Mouse (Mus musculus) T-helper 2 cell (primary cell): ENCODE results near the gene Mtrr.

Experiments used
- in situ Hi-C: fragments of 300-600 bp; cut with MboI, MseI; formaldehyde crosslinking; loops from one replicate; pipeline ENCODE4 v1.15.1; 2025; ENCODE audit warnings: high pct_unique_total_duplicates

Mtrr gene

DNA sequence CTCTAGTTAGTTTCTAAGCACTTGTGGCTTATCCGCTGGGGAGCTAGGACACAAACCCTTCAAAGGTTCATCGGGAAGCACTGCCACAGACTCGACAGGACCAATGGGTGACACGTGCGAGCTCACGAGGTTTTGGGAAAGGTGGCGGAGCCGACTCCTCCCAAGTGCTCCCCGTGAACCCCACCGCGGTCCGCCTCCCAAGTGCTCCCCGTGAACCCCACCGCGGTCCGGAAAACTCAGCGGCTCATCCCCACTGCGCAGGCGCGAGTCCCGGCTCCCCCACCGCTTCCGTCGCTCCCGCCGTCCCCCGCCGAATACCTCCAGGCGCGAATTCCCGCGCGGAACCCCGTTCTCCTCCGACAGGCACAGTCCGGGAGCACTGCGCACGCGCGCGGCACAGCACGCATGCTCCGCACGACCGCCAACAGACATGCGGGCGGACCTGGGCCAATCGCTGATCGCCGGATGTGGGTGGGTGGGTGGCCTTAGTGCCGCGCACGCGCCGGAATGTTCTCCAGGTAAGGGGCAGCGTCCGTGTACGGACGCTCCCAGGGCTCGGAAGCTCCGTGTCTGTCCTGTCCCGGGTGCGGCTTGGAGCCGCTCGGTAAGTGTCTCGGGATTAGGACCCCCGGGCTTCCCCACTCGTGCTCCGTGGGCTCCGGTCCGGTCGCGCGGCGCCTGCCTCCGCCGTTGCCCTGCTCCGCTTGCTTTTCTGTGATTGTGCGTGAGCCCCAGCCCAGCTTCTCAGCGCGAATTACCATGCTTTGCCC, at the start of gene Mtrr, which contains the start of gene Fastkd3:
Mtrr (minus strand) TSS at position 403 of the 770 bp plus-strand sequence.
Fastkd3 (plus strand) TSS at position 488 of the 770 bp plus-strand sequence.
- in situ Hi-C loops: loop anchor here (5.0 to 25.0 kb wide), 3 partner anchors 955 to 1645 kb away; partner anchors contain the start of gene Med10

DNA sequence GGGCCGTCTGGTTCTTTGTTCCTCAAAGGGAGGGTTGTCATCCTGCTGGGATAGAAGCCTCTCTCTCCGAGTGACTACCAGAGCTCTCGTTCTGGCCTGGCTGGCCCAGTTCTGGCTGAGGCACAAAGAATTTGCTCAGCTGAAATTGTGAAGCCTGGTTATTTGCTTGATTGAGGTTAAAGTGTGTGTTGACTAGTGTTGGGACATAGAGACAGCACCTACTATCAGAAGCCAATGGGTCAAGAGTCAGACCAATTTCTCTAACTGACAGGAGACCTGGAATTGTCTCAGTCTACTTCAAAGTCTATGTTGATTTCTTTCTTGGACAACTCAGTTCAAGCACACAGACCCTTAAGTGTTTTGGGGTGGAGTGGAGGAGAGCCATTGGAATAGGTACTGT, 45.1 kb upstream of the Mtrr start:
- in situ Hi-C loops: no loop called here

DNA sequence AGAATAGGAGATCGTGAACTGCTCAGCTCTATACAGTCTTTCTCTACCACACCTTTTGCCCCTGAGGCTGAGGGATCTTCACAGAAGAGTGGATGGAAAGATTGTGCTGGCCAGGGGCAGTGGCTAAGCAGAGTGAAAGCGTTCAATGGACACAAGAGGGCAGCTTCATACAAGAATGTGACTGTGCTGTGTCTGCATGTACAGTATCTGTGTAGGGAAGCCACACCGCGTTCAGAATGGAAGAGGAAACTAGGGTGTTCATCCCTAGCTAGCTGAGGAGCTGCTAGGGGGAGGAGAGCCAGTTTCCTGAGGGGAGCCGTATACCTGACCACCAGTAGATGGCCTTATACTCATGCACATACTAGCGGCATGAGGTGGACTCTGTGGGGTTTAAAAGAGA, 40.8 kb upstream of the Mtrr start:
- in situ Hi-C loops: no loop called here

GRCm38 (mm10) chr13:68607652-68608405, 25.9 kb upstream of the Mtrr start:
- in situ Hi-C loops: no loop called here

- in situ Hi-C loops: no loop called here
These were observed 23.8 kb upstream of the Mtrr start for GRCm38 (mm10) chr13:68605689-68606126.

DNA sequence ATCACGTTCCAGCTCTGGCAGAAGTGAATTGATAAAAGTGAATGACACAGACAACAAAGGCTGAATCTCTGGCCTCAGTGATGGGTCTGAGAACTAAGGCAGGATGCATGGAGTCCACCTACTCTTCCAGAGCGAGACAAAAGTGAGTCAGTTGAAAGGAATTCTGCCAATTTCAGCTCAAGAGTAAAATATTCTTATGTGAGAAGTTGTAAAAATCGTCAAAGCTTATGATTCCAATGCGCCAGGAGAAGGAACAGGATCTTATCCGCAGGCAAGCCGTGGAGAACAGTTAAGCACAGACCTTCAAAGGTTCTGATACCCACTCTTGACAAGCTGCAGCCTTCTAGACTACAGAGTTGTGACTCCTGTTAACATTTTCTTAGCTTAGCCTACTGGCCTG, 21.1 kb upstream of the Mtrr start:
- in situ Hi-C loops: no loop called here

DNA sequence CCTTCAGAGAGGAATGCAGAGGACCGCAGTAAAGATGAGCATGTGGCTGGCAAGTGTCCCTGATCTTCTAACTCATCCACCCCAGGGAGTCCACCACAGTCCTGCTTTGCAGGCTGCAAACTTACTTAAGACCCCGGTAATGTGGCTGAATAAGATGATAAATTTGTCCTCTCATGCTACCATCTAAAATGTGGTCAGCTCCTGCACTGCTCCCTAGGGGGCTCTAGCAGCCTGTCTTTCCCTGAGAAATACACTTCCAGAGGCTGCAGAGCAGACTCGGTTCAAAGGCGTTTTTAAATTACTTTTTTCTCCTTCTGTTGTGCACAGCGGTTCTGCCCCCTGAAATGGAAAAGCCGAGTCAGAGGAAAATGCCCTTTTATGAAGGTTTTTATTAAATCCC, 19.2 kb upstream of the Mtrr start:
- in situ Hi-C loops: no loop called here

DNA sequence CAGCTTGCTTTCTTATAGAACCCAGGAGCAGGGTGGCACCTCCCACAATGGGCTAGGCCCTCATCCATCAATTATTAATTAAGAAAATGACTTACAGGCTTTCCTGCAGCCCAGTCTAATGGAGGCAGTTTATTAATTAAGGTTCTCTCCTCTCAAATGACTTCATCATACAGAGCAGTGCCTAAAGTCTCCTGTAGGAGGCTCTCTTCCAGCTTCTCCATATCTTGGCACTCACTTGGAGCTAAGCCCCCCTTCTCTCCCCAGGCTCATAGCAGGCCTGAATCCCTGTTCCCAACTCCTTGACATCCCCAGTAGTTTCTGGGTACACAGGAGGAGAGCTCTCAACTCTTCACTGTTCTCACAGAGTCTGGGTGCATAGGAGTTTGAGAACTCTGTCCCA, 17.0 kb upstream of the Mtrr start:
- in situ Hi-C loops: loop anchor here (25.0 kb wide), 2 partner anchors 1213 to 1662 kb away; partner anchors contain the start of gene Med10

GRCm38 (mm10) chr13:68597667-68598066, 15.7 kb upstream of the Mtrr start:
- in situ Hi-C loops: loop anchor here (25.0 kb wide), 2 partner anchors 1215 to 1660 kb away; partner anchors contain the start of gene Med10

DNA sequence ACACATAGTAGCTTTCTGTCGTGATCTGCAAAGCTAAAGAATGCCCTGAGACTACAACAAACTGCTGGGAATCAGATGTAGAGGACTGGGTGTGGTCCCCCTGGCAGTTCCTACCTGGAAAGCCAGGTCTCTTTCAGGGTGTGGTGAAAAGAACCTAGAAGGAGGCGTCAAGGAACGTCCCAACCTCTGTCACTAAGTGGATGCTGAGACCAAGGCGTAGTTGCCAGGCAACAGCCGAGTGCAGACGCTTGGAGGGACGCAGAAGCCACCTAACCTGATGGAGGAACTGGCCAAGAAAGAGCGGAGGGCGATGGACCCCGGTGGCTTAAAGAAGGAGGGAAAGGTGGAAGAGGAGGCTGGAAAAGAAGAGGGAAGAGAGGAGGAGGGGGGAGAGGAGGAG, 15.2 kb upstream of the Mtrr start, which contains the start of gene 1700001L19Rik:
1700001L19Rik (plus strand) TSS at position 223 of the 400 bp plus-strand sequence.
- in situ Hi-C loops: loop anchor here (25.0 kb wide), 2 partner anchors 1215 to 1660 kb away; partner anchors contain the start of gene Med10

DNA sequence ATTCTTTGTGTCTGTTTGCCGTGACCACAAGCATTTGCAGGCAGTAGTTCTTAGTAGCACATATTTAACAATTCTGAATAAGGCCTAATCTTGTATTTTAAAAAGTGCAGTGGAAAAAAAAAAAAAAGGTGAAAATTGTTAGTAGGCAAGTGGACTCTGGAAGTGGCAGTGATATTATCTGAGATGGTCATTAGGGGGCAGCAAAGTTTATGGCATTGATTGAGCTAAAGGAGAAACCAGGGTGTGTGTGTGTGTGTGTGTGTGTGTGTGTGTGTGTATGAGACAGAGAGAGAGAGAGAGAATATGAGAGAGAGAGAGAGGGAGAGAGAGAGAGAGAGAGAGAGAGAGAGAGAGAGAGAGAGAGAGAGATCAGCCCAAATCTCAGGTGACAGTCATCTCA, 11.8 kb upstream of the Mtrr start:
- in situ Hi-C loops: loop anchor here (25.0 kb wide), 2 partner anchors 1219 to 1656 kb away; partner anchors contain the start of gene Med10

- in situ Hi-C loops: loop anchor here (25.0 kb wide), 2 partner anchors 1224 to 1651 kb away; partner anchors contain the start of gene Med10
These were observed 6.4 kb upstream of the Mtrr start for GRCm38 (mm10) chr13:68588352-68588751.

DNA sequence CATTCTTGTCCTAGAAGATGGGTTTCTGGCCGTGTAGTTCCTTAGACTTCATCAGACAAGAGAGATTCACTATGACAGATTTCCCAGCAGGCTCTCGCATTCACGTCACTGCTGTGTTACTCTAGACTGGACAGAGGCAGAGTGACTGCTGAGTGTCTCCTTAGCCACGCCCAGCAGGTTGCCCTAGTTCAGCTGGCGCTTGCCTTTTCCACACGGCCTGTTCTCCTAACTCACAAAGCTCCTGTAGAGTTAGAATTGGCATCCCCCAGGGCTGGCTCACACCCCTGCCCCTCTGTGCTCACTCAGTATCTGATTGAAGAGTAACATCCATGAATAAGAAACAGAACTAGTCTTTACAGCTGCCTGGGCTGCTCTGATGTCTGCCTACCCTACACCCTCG, 3.5 kb upstream of the Mtrr start:
- in situ Hi-C loops: loop anchor here (25.0 kb wide), 2 partner anchors 1227 to 1648 kb away; partner anchors contain the start of gene Med10

GRCm38 (mm10) chr13:68583961-68584360, 2.0 kb upstream of the Mtrr start:
- in situ Hi-C loops: loop anchor here (5.0 to 25.0 kb wide), 3 partner anchors 953 to 1647 kb away; partner anchors contain the start of gene Med10

DNA sequence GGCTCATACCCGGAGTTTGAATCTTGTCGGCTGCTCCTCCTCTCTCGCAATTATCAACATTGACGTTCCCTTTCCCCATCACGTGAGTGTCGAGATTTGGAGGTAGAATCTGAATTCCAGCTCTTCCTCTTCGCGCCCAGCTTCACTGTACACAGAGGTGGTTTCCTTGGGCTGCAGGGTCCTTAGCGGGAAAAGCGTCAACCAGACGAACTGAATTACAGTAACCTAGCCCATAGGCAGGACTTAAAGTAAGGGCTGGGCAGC, 500 bp upstream of the Mtrr start:
- in situ Hi-C loops: loop anchor here (5.0 to 25.0 kb wide), 3 partner anchors 955 to 1645 kb away; partner anchors contain the start of gene Med10

GRCm38 (mm10) chr13:68581086-68581740, 736 bp downstream of the Mtrr start:
- in situ Hi-C loops: loop anchor here (5.0 to 25.0 kb wide), 3 partner anchors 956 to 1644 kb away; partner anchors contain the start of gene Med10

- in situ Hi-C loops: loop anchor here (10.0 to 25.0 kb wide), 3 partner anchors 1037 to 1641 kb away; partner anchors contain the start of genes Med10 and Srd5a1
These were observed 4.0 kb downstream of the Mtrr start for GRCm38 (mm10) chr13:68577945-68578344.

DNA sequence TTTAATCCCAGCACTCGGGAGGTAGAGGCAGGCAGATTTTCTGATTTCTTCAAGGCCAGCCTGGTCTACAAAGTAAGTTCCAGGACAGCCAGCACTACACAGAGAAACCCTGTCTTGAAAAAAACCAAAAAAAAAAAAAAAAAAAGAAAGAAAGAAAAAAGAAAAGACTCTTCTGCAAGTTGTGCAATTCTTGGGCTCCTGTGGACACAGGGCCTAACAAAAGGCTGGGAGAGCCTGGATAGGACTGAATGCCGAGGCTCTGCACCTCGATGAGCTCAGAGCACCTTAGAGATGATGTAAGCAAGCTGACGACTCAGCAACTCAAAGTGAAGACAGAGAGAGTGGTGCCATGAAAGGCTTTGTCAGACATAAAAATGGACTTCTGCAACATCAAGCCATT, 7.6 kb downstream of the Mtrr start:
- in situ Hi-C loops: loop anchor here (10.0 to 25.0 kb wide), 2 partner anchors 712 to 1040 kb away; partner anchors contain the start of genes BC048507 and Srd5a1

DNA sequence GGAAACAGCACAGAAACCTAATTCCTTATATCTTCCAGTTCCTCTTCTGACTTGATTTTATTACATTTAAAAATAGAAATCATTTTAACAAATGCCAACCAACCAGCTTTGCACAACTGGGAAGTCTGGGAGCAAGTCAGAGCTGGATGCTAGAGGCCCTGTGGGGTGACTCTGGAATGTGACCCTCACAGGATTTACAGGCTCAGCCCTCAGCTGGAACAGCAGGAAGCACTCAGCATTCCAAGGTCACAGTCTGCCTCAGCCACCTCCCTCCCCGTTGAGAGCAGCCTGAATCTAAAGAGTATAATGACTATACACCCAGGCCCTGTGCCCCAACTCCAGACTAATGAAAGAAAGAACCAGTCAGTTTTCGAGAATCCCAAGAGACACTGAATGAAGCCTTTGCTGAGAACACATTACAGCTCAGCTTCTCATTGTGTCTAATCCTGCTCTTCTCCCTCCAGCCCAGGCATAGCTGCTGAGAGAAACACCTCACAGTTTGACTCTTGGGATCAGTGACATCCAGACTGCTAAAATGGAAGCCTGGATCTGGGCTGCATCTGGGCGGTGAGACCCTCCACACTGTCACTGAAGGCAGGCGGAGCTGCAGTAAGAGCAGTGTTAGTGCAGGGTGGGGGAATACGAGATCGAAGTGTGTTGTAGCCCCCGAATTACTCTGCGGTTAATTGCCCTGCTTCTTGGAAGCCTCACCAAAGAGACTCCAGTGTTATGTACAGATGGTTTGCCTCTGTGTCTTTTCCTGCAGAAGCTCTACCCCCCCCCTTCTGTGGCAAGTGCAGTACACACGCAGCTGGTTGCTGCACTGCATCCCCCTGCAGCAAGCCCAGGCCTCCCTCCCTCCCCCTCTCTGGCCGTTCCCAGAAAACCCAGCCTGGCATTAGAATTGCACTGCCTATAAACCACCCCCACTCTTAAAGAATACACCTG, 8.7 kb downstream of the Mtrr start:
- in situ Hi-C loops: loop anchor here (10.0 to 25.0 kb wide), 2 partner anchors 711 to 1042 kb away; partner anchors contain the start of genes BC048507 and Srd5a1

GRCm38 (mm10) chr13:68572247-68572646, 9.7 kb downstream of the Mtrr start:
- in situ Hi-C loops: loop anchor here (10.0 to 25.0 kb wide), 2 partner anchors 710 to 1043 kb away; partner anchors contain the start of genes BC048507 and Srd5a1
